Mouse (Mus musculus) layer of hippocampus, adult 2 months (tissue): ENCODE results near the gene Dus1l. TPM values are rescaled to one million over a fixed set of nuclear protein-coding genes. Genes with fewer than 3 reads are reported as not detected.
A peak's percentile ranks its signal among the peaks of the same experiment; 100 is the strongest.
"Not testable (repeated sequence)": the region's sequence is repeated elsewhere in the genome, so short reads cannot be mapped to it uniquely, and the experiment has no call there.

Experiments
- DNase-seq, 2 experiments: peaks; one replicate each; pipeline ENCODE4 v3.0.0; 2022; ENCODE audit warnings: low spot score in 2 of 2
- H3K27ac ChIP-seq: fragments of 200-600 bp; 2 replicates; pipeline ENCODE4 v1.8.1; 2022
- H3K4me3 ChIP-seq: fragments of 200-600 bp; 2 replicates; pipeline ENCODE4 v1.8.1; 2022; ENCODE audit warnings: mild to moderate bottlenecking
- CTCF ChIP-seq: fragments of 200-600 bp; conservative IDR thresholded peaks from 2 replicates; pipeline ENCODE4 v1.8.1; 2022; ENCODE audit warnings: antibody characterized with exemption, mild to moderate bottlenecking, moderate library complexity
- long read RNA-seq, 2 experiments: library from polyadenylated mRNA; stranded (forward); transcript quantifications; one replicate each; pipeline ENCODE4 v2.0.0; 2021; ENCODE audit warnings: borderline mapping rate in 2 of 2
- total RNA-seq, 2 experiments: library from RNA; stranded (reverse); gene quantifications; 2 replicates each; pipeline ENCODE4 v1.2.3; 2021

Gene Dus1l
- 10 to 100 TPM; 45.6 to 46.2 TPM for total RNA-seq
- long read RNA-seq, experiment 1, partial matches to known transcripts: 3 of 50 reads
- long read RNA-seq, experiment 1, other reads (novel, unspliced or antisense): 47 of 50 reads
- long read RNA-seq, experiment 2, partial matches to known transcripts: 26 of 57 reads
- long read RNA-seq, experiment 2, other reads (novel, unspliced or antisense): 30 of 57 reads

DNA sequence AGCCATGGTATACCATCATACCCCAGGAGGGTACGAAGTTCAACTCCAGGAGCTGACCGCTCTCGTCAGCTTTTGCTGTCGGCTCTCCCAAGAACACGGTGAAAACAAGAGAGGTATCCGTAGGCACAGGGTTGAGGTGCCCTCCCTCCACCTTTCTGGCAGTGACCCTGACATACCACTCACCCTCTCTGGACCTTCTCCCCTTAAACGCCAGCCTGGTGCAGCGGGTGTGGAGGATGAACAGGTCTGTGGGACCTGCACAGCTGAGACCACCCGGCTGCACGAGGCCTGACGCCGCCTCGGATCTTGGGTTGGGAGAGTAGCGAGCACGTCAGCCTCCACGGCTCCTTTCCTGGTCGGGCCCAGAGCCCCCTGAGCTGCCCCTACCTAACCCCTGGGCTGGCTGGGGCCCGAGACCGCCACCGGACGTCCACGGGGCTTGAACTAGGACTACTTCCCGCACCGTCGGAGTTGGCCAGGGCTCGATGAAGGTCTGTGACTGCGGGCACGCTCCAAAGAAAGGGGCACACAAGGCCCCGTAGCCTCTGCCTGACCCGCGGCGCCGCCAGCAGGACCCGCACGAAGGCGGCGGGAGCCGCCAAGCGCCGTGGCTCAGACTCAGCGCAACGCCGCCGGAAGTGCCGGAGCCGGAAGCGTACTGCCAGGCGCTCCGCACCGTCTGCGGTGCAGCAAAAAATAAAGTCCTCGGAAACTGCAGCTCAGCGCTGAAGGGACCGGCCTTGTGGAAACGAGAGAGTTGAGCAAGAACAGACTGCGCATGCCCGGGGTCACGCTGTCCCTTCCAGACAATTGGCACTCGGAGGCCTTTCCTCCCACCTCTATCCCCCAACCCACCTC is at the start of gene Dus1l:
TSS of gene Dus1l (minus strand) at position 648 of the 858 bp plus-strand sequence.
- peak; percentile 93 to 99 for DNase-seq
- Histone ChIP-seq H3K27ac (peak within 1 kb of the TSS; percentile 91), H3K4me3 (peak within 1 kb of the TSS; percentile 92)
- TF ChIP-seq CTCF: no peak

DNA sequence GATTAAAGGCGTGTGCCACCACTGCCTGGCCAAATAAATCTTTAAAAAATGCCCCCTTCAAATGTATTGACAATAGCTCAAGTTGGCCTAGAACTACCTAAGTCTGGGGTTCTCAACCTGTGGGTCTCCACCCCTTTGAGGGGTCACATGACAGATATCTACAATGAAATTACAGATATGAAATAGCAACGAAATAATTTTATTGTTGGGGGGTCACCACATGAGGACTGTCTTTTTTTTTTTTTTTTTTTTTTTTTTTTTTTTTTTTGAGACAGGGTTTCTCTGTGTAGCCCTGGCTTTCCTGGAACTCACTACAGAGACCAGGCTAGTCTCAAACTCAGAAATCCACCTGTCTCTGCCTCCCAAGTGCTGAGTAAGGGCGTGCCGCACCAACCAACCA is 48.1 kb upstream of the Dus1l start:
- DNase-seq: no peak
- no peak overlapping the region for H3K27ac ChIP-seq
- no peak for TF ChIP-seq CTCF
- no peak overlapping the region for H3K4me3 ChIP-seq

DNA sequence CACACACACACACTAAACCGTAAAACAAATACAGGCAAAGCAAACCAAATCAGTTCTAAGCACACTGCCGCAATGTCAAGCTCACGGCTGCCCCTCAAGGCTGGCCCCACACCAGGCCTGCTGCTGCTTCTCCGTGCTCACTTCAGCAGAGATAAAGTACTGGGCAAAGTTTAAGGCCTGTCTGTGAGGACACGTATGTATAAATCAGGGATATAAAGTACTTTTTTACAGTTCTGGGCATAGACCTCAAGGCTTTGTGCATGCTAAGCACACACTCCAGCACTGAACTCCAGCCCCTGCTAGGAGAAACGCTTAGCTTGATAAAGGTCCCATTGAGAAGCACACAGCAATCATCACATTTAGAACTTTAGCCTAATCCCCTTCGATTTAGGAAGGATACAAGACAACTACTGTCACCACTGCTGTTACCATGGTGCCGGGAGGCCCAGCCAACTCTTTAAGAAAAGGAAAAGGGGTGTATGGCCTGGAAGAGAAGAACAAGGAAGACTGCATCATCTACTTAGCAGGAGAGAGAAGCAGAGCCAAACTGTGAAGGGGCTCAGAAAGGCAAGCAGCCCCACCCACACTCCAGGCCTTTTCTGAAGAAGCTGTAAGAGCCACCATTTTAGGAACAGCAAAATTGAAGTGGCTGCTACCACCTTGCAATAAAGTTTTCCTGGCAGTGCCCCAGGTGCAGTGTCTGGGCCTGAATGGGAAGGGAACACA is 37.5 kb upstream of the Dus1l start:
- Histone ChIP-seq H3K4me3 (no peak overlapping the region), H3K27ac (peak overlapping the region; percentile 18; the same call in 1 of the 2 replicates)
- DNase-seq: no peak
- TF ChIP-seq CTCF: no peak

DNA sequence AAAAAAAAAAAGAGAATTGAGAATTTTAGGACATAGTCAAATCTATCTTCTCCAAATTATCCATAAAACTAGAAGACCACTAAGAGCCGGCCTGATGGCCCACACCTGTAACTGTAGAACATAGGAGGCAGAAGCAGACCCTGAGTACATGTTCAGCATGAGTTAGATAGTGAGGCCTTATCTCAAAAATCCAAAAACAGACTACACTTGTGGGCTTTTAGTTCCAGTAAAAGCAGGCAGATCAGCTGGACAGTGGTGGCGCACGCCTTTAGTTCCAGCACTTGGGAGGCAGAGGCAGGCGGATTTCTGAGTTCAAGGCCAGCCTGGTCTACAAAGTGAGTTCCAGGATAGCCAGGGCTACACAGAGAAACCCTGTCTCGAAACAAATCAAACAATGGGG is 36.8 kb upstream of the Dus1l start:
- H3K27ac ChIP-seq, DNase-seq, H3K4me3 ChIP-seq: not testable (repeated sequence)

DNA sequence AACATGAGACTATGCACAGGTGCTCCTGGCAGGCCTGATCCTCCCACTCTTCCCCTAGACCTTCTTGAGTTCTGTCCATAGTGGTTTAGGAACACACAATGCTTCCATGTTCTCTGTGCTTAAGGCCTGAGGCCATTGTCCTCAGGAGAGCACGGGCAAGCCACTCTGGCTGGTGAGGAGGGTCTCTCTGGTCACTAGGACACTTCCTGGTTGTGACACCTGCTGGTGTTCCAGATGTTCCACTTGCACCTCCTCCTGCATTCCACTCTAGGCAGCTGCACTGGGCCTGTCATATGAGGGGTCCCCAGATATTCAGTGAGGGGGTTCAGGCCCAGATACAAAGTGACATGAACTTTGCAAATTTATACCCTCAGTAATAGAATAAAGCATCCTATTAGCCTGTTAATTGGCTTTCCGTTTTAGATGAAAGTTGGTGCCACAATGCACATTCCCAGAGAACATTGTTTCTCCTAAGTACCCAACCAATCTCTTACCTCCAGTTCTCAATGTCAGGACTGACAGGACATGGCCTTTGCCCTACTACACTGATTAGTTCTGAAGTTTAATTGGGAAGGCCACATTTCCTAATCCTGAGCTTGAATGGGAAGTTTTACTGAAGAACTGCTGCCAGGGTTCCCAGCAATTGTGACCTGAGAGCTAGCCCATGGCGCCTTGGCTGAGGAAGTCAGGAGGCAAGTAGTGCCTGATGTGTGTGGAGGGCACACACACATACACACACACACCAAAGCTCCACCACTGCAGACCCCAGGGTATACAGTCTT is 35.6 kb upstream of the Dus1l start:
- H3K4me3 ChIP-seq: no peak overlapping the region
- H3K27ac ChIP-seq: no peak overlapping the region
- no peak for TF ChIP-seq CTCF
- DNase-seq: no peak

DNA sequence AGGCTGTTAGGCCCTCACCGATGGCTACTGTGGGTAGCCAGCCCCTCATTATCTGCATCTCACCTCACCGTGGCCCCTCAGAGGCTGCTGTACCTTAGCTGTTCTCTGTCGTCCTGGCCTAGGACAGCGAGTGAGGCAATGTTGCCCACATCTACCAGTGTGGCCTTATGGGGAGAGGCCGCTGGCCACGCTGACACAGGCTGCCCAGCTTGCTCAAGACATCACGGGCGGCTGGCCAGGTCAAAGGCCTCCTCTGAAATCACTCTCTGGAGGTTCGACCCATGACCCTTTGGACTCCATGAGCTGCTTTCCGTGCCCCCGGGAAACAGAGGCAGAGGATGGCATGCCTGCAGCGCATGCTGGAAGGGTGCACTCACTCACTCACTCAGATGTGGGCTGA is 34.5 kb upstream of the Dus1l start:
- no peak for DNase-seq
- Histone ChIP-seq H3K4me3 (no peak overlapping the region), H3K27ac (no peak overlapping the region)
- no peak for TF ChIP-seq CTCF

DNA sequence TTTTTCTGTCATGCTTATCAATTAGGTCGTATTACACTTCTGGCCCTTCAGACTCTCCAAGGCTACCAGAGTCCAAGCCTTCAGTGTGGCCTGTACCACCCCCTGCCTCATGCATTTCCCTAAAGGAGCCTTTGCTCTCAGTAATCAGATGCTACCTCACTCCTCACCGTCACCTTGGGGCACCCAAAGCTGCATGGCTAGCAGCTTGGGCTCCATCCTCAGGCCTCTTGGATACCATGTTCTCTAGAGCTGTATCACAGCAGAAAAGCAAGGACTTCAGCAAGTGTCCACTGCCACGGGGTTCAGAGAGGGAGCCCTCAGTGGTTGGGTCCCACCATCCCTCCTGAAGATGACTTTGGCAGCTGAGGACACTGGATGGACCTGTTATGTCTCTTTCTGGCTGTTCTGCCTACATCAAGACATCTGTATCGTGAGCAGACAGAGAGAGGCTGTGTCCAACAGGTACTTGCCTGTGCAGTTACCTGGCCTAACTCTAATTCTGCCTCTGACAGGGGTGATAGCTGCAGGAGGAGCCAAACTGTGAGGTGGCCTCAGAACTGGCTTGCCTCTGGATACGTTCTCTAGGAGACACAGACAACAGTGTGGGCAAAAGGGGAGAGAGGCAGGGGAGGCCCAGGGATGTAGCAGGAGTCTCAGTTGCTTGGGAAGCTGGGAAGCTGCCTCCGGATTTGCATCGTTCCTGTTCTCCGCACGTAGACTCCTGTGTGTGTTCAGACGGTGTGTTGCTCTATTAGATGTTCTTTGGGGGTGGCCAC is 33.7 kb upstream of the Dus1l start:
- no peak overlapping the region for H3K4me3 ChIP-seq

DNA sequence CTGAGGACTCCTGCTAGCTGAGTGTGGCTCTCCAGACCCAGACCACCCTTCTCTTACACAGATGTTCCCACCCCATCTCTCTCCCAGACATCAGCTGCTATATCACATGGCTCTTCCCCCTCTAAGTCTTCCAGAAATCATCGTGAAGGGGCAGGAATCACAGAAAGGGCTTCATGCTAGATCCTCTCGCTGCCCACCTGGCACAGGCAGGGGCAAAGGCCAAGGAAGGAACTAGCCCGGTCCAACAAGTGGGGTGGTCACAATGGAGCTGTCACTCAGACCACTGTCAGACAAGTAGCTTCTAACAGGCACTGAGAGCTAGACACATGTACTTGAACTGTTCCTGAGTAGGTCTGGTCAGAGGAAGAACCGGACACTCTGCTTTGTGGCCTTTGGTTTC is 32.2 kb upstream of the Dus1l start:
- Histone ChIP-seq H3K4me3 (no peak overlapping the region), H3K27ac (no peak overlapping the region)
- no peak for TF ChIP-seq CTCF
- no peak for DNase-seq

More for the DNA sequence above, 33.7 kb upstream of the Dus1l start:
- no peak for DNase-seq
- no peak overlapping the region for H3K27ac ChIP-seq
- TF ChIP-seq CTCF: no peak

DNA sequence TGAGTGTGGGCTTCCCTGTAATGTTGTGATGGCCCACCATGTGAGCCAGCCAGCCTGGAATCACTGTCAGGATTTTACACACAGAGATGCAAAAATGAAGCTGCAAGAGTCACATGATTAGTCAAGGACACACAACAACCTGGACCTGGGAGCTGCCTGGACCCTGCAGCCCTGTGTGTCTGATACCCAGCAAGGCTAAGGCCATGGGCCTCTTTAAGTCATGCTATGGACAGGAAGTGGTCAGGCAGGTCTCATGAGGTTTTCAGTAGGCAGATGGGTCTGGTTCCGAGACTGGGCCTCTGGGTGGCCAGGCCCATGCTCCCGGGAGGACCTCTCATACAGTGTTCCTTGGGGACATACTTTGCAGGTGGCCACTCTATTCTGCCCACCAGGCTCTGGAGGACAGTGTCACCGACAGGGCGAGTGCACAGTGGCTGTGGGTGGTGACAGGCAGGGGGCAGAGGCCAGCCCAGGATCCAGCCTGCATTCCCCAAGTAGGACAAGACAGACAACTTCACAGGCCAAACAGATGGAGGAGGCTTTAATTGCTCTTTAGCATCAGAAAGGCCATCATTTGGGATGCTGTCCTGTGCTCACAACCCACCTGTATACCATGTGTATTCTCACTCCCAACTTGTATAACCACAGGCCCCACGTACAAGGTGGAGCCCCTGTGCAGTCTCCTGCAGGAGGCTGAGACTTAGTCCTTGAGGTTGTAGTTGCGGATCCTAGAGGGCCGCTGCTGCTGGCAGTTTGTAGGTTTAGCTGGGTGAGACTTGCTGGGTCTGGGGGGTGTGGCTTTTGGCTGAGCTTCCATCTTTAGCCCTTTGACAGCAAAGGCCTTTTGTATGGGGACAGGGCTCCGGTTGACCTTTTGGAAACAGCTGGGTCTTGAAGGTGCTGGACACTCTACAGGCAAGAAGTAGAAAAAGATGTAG is 30.1 kb upstream of the Dus1l start:
- DNase-seq: no peak
- TF ChIP-seq CTCF: no peak
- H3K4me3 ChIP-seq: no peak overlapping the region
- H3K27ac ChIP-seq: peak overlapping the region; percentile 100

DNA sequence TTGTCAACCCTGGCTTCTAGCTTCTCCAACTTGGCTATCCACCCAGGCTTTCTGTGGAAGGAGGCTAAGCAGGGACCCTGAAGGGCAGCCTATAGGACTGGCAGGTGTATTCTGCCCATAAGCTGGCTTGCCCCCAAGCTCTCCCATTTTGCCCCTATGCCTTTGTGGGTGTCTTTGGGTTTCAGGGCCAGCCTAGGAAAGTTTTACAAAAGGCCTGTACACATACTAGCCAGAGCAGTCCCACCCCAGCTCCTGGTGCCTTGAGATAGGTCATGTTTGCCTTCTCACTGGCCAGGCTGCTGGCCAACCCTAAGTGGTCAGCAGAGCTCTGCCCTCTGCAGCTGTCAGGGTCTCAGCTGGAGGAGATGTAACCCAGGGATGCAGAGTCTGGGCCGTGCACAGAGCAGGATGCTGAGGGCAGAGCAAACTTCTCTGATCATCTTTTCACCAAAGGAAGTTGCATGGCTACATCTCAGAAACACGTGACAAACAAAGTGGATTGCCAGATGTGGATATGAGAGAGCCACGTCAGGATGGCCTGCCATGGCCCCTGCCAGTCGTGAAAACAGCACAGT is 29.2 kb upstream of the Dus1l start:
- peak overlapping the region; percentile 100 for H3K27ac ChIP-seq
- DNase-seq: no peak
- no peak for TF ChIP-seq CTCF
- H3K4me3 ChIP-seq: peak overlapping the region; percentile 67; the same call in 1 of the 2 replicates
